Comparison of ENCODE assay signal across 20 mouse cellular contexts in genomic region chr2:102057746-102058145, GRCm38 (mm10).
DNase-seq lines count a peak whose midpoint lies in the region; ATAC-seq and TF ChIP-seq lines count a peak whose summit lies in the region.
"Had no signal": no experiment of that assay in that cellular context is flagged by ENCODE, and none has a peak within 500 bp of the region (broad histone marks: within the 10 kb centered on the region; RNA-seq: fewer than 3 reads in every experiment).

No protein-coding gene starts in this region.

- DNase-seq in heart, adult 11 months = no peak
- DNase-seq in lung, postnatal 36 days = no peak
- DNase-seq in forebrain, postnatal 0 days = no peak
- DNase-seq: adrenal gland, postnatal 25 days; cerebellum, adult 9-11 months; heart, postnatal 4 days; kidney, adult 18-20 months; kidney, postnatal 25 days; lung, adult 2 months had no signal

- peak overlapping the region; percentile 5; the same call in 1 of the 2 replicates for H3K27ac ChIP-seq in heart, embryonic 16.5 days (ENCODE audit: low read length)
- 0 out of 2 replicates have a peak overlapping the region, but pooled peaks have one; percentile 3 for H3K27ac ChIP-seq in lung, embryonic 15.5 days
- H3K27ac ChIP-seq in brown adipose tissue, adult 24 weeks (replicated peaks; ENCODE audit: low read depth, low read length) = peak overlapping the region; percentile 71
- H3K27ac ChIP-seq in forebrain, postnatal 0 days (ENCODE audit: low read depth, low read length) = peak overlapping the region; percentile 50; the same call in 1 of the 2 replicates

- no peak overlapping the region for H3K4me3 ChIP-seq in heart, embryonic 16.5 days (ENCODE audit: low read length)
- no peak overlapping the region for H3K4me3 ChIP-seq in lung, embryonic 15.5 days
- no peak overlapping the region for H3K4me3 ChIP-seq in brown adipose tissue, adult 24 weeks (ENCODE audit: insufficient read depth, low read depth, low read length)
- H3K4me3 ChIP-seq in forebrain, postnatal 0 days (ENCODE audit: low read depth, low read length) = no peak overlapping the region
- H3K4me3 ChIP-seq: erythroblast, embryonic 14.5 days; megakaryocyte, embryonic 14.5 days had no signal

- H3K9me3 ChIP-seq in heart, embryonic 16.5 days (replicated peaks; ENCODE audit: control insufficient read depth, low read length) = no peaks in the 10 kb centered on the region
- H3K9me3 ChIP-seq in lung, embryonic 15.5 days = no peaks in the 10 kb centered on the region
- no peaks in the 10 kb centered on the region for H3K9me3 ChIP-seq in forebrain, postnatal 0 days (ENCODE audit: low read length)
- H3K9me3 ChIP-seq: megakaryocyte, embryonic 14.5 days had no signal

- H3K27me3 ChIP-seq in heart, embryonic 16.5 days (ENCODE audit: control insufficient read depth, insufficient read depth, low read length) = no peaks in the 10 kb centered on the region
- no peaks in the 10 kb centered on the region for H3K27me3 ChIP-seq in lung, embryonic 15.5 days
- no peaks in the 10 kb centered on the region for H3K27me3 ChIP-seq in forebrain, postnatal 0 days (ENCODE audit: insufficient read depth, low read length)
- H3K27me3 ChIP-seq: Patski had no signal

- no peak overlapping the region for H3K4me2 ChIP-seq in heart, embryonic 16.5 days (ENCODE audit: low read depth, low read length)
- H3K4me2 ChIP-seq in lung, embryonic 15.5 days = no peak overlapping the region
- H3K4me2 ChIP-seq in forebrain, postnatal 0 days (ENCODE audit: low read depth) = no peak overlapping the region
- H3K4me2 ChIP-seq: heart, embryonic 11.5 days had no signal

- 88% methylated on average over 12 of the region's 12 CpGs for WGBS in heart, embryonic 16.5 days
- 80% methylated on average over 12 of the region's 12 CpGs for WGBS in lung, embryonic 15.5 days
- WGBS in forebrain, postnatal 0 days = 78% methylated on average over 12 of the region's 12 CpGs

- TF ChIP-seq CTCF in forebrain, postnatal 0 days (IDR thresholded peaks at IDR 0.05; ENCODE audit: low read depth) = no peak

- ATAC-seq in heart, embryonic 16.5 days (replicated peaks; ENCODE audit: extremely low read depth, insufficient read depth, low FRiP score) = no peak
- ATAC-seq in lung, embryonic 15.5 days (ENCODE audit: borderline replicate concordance, extremely low read depth, low FRiP score, low TSS enrichment) = no peak
- no peak for ATAC-seq in forebrain, postnatal 0 days
- ATAC-seq in megakaryocyte, adult 5-6 weeks (ENCODE audit: poor library complexity, severe bottlenecking) = no peak
- ATAC-seq: activated CD4-positive, CD25-positive, alpha-beta regulatory T cell, adult 4 months; hindbrain, embryonic 16.5 days; midbrain, embryonic 16.5 days; Patski had no signal

- H3K4me1 ChIP-seq in heart, embryonic 16.5 days (ENCODE audit: control insufficient read depth, insufficient read depth, low read length) = peaks cover 8% of the 10 kb centered on the region
- H3K4me1 ChIP-seq in lung, embryonic 15.5 days = 0 out of 2 replicates have a peak, but pooled peaks cover 6% of the 10 kb centered on the region
- peaks cover 5% of the 10 kb centered on the region; the same call in 1 of the 2 replicates for H3K4me1 ChIP-seq in brown adipose tissue, adult 24 weeks (ENCODE audit: control insufficient read depth, insufficient read depth, insufficient read length, low read length)
- peaks cover 8% of the 10 kb centered on the region for H3K4me1 ChIP-seq in forebrain, postnatal 0 days (ENCODE audit: insufficient read depth)

- H3K36me3 ChIP-seq in heart, embryonic 16.5 days (ENCODE audit: control insufficient read depth, insufficient read depth) = no peaks in the 10 kb centered on the region
- 0 out of 2 replicates have a peak, but pooled peaks cover 4% of the 10 kb centered on the region for H3K36me3 ChIP-seq in lung, embryonic 15.5 days
- no peaks in the 10 kb centered on the region for H3K36me3 ChIP-seq in forebrain, postnatal 0 days (ENCODE audit: insufficient read depth)

- H3K9ac ChIP-seq in heart, embryonic 16.5 days (ENCODE audit: low read length) = no peak overlapping the region
- no peak overlapping the region for H3K9ac ChIP-seq in lung, embryonic 15.5 days
- H3K9ac ChIP-seq in forebrain, postnatal 0 days = no peak overlapping the region

Comparison
In these comparisons a context has a peak if more than half of its experiments do, and no peak if none do; other contexts are left out.
1. H3K27ac ChIP-seq: peak in every context shown above with its lines; median percentile 71 in brown adipose tissue, adult 24 weeks; 50 in forebrain, postnatal 0 days; 5 in heart, embryonic 16.5 days; 3 in lung, embryonic 15.5 days.